Mouse (Mus musculus): ENCODE data around the gene Gm13057.
"Not testable (repeated sequence)": the region's sequence is repeated elsewhere in the genome, so short reads cannot be mapped to it uniquely, and the experiment has no call there.

Gm13057 gene

DNA sequence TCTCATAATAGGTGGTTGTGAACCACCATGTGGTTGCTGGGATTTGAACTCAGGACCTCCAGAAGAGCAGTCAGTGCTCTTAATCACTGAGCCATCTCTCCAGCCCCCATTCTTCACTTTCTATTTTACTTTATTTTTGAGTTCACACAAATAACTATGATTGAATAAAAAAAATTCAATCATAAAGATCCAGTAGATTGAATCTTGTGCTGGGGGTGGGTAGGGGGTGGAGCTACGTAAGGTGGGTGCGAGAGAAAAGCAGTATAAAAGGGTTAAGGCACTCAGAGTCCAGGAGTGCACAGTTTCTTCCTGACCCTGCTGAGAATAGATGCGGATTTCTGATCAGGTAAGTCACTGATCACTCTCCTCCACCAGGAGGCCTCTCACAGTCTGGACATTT is at the start of gene Gm13057, which contains the start of gene BC080695:
Gm13057 (plus strand) TSS at position 310 of the 400 bp plus-strand sequence.
BC080695 (plus strand) TSS at position 301 of the 400 bp plus-strand sequence.
- not testable (repeated sequence) for DNase-seq (ENCODE audit: low spot score)

DNA sequence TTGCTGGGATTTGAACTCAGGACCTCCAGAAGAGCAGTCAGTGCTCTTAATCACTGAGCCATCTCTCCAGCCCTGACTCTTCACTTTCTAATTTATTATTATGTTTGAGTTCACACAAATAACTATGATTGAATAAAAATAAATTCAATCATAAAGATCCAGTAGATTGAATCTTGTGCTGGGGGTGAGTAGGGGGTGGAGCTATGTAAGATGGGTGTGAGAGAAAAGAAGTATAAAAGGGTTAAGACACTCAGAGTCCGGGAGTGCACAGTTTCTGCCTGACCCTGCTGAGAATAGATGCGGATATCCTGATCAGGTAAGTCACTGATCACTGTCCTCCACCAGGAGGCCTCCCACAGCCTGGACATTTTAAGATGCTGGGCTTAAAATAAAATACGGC is 40.5 kb upstream of the Gm13057 start, which contains the start of gene Gm13043:
Gm13043 (plus strand) TSS at position 301 of the 400 bp plus-strand sequence.
- no peak for DNase-seq (ENCODE audit: low spot score)

DNA sequence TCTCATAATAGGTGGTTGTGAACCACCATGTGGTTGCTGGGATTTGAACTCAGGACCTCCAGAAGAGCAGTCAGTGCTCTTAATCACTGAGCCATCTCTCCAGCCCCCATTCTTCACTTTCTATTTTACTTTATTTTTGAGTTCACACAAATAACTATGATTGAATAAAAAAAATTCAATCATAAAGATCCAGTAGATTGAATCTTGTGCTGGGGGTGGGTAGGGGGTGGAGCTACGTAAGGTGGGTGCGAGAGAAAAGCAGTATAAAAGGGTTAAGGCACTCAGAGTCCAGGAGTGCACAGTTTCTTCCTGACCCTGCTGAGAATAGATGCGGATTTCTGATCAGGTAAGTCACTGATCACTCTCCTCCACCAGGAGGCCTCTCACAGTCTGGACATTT is 15.9 kb upstream of the Gm13057 start, which contains the start of gene Gm13040:
Gm13040 (plus strand) TSS at position 301 of the 400 bp plus-strand sequence.
- DNase-seq (ENCODE audit: low spot score): not testable (repeated sequence)

All from urinary bladder, postnatal 10 days (tissue).